Mouse (Mus musculus): Measurements from ENCODE around the gene Sez6l2.

DNA sequence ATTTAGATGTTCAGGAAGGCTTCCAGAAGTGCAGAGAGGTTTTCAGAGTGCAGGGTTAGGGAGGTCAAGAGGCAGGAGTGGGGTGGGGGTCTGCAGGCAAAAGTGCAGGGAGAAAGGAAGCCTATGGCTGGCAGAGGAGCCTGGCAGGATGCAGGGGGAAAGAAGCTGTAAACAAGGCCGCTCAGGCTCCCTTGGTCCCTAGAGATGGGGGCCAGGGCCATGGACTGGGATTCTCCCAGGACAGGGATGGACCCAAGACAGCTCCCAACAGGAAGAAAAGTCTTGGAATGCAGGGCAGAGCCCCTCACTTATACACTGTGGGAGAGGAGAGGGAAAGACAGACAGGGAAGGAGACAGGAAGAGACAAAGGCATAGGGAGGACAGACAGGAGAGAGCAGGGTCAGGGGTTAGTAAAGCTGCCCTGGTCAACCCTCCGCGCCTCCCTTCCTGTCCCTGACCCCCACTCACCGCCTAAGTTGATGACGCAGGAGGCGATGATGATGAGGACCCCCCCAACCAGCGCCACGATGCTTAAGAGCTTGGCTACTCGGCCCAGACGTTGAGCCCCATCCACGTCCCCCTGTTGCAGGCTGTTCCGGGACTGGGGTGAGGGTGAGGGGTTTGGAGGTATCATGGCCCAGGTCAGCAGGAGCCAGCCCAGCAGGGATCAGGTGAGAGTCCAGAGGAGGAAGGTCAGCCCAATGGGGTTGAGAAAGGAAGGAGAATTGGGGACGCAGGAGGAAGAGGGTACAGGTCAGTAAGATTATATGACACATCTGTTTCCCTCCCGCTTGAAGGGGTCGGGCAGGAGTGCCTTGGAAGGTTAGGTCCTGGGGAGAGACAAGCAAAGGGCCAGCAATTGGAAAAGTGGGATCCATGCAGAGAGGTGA lies 68.3 kb downstream of the Sez6l2 start:
- TF ChIP-seq POLR2A (IDR thresholded peaks at IDR 0.05; ENCODE audit: insufficient read length, low read depth) (no peak), SRF (IDR thresholded peaks at IDR 0.05; ENCODE audit: control insufficient read depth, insufficient read length, low read depth) (no peak), CEBPB (IDR thresholded peaks at IDR 0.05; ENCODE audit: insufficient read depth, poor library complexity, severe bottlenecking) (no peak), USF1 (IDR thresholded peaks at IDR 0.05; ENCODE audit: low read depth) (no peak), E2F4 (IDR thresholded peaks at IDR 0.05; ENCODE audit: insufficient read depth) (no peak), TCF12 (IDR thresholded peaks at IDR 0.05; ENCODE audit: insufficient read depth, poor library complexity, severe bottlenecking) (no peak), POLR2AphosphoS2 (IDR thresholded peaks at IDR 0.05; ENCODE audit: insufficient read length, low read depth) (no peak), MYOD1 (IDR thresholded peaks at IDR 0.05; ENCODE audit: control insufficient read depth in 1 of 3, insufficient read length in 2 of 3, low read depth in 2 of 3) (no peak), MAX (IDR thresholded peaks at IDR 0.05; ENCODE audit: low read depth) (no peak), MYOG (IDR thresholded peaks at IDR 0.05; ENCODE audit: control insufficient read depth in 1 of 3, insufficient read depth in 1 of 3, insufficient read length in 2 of 3, low read depth in 2 of 3) (no peak)
